Mouse (Mus musculus) olfactory bulb, adult 2 months (tissue): Measurements from ENCODE around the gene Chpf.

ENCODE experiments used
- CTCF ChIP-seq: fragments of 200-500 bp; IDR thresholded peaks from 2 replicates; pipeline ENCODE4 v1.5.1; 2012; ENCODE audit warnings: low read depth, mild to moderate bottlenecking, low read length, moderate library complexity; ENCODE audit not compliant: insufficient read depth
- POLR2A ChIP-seq: fragments of 200-500 bp; IDR thresholded peaks from 2 replicates; pipeline ENCODE4 v1.6.1; 2012; ENCODE audit warnings: mild to moderate bottlenecking, low read depth, low read length, moderate library complexity; ENCODE audit not compliant: insufficient read depth

GRCm38 (mm10) chr1:75499441-75499840 is 20.3 kb upstream of the Chpf start:
- TF ChIP-seq CTCF (no peak), POLR2A (no peak)
